Comparison of ENCODE assay signal across 8 mouse cellular contexts in the genomic region with DNA sequence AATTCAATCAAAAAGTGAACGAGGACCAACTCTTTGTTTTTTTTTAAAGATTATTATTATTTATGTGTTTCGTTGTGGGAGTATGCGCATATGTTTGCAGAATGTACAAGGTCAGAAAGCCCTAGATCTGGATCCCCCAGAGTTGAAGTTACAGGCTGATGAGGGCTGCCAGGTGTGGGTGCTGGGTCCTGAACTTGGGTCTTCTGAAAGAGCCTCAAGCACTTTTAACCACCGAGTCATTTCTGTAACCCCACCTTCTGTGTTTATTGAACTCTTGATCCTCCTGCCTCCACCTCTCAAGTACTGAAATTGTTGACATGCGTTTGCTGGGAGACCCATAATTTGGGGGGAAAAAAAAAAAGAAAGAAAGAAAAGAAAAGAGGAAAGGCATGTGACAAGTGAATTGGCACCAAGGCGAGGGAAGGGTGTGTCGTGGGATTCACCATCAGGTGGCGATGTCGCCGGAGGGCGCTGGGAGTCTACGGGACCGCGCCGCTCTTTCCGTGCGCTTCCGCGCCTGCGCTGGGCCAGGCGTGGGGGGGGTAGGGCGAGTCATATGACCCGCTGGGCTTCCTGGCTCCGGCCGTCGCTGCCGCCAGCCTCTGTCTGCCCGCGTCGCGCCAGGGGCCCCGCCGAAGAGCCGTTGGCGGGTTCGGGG. TPM values are rescaled to one million over a fixed set of nuclear protein-coding genes. Genes with fewer than 3 reads are reported as not detected.
DNase-seq lines count a peak whose midpoint lies in the region; ATAC-seq and TF ChIP-seq lines count a peak whose summit lies in the region.

Gene Arl8b, plus strand, starts transcription at position 574 of the 658 bp plus-strand sequence.

- peak; percentile 91 for TF ChIP-seq CTCF in gastrocnemius, adult 2 months (IDR thresholded peaks at IDR 0.05)
- TF ChIP-seq CTCF in hindbrain, postnatal 0 days (IDR thresholded peaks at IDR 0.05; ENCODE audit: low read depth), result peak; percentile 94
- TF ChIP-seq CTCF in left cerebral cortex, adult 2 months (IDR thresholded peaks at IDR 0.05), result peak; percentile 97

- intact Hi-C loops in gastrocnemius, adult 2 months (cut with DNase I), result loop anchor here (1.0 kb wide), 1 partner anchor 46 kb away; the partner anchor contains the start of gene Edem1
- intact Hi-C loops in left cerebral cortex, adult 2 months (cut with DNase I), result loop anchor here (2.0 kb wide), 1 partner anchor 46 kb away; the partner anchor contains the start of gene Edem1

- peak; percentile 95 for DNase-seq in WW6 (ENCODE audit: low read depth, low spot score)
- DNase-seq in cerebellum, postnatal 4 days (ENCODE audit: low spot score in 2 of 2), result peak; percentile 95 to 97
- peak; percentile 98 for DNase-seq in gastrocnemius, adult 2 months
- DNase-seq in hindbrain, postnatal 0 days (ENCODE audit: low spot score), result peak; percentile 99
- DNase-seq in left cerebral cortex, adult 2 months (ENCODE audit: extremely low spot score in 1 of 2, low spot score in 2 of 2), result peak; percentile 94 to 97
- peak; percentile 94 to 97 for DNase-seq in right cerebral cortex, adult 2 months (ENCODE audit: low spot score in 2 of 2)
- DNase-seq in urinary bladder, postnatal 14 days (ENCODE audit: low spot score), result peak; percentile 97

- peak within 1 kb of the TSS; percentile 74 for H3K4me2 ChIP-seq in hindbrain, postnatal 0 days (ENCODE audit: low read depth, low read length)

- peak within 1 kb of the TSS; percentile 98 for H3K27ac ChIP-seq in gastrocnemius, adult 2 months
- H3K27ac ChIP-seq in hindbrain, postnatal 0 days, result peak within 1 kb of the TSS; percentile 87
- H3K27ac ChIP-seq in left cerebral cortex, adult 2 months, result peak within 1 kb of the TSS; percentile 92

- no peaks in the 10 kb centered on the region for H3K27me3 ChIP-seq in hindbrain, postnatal 0 days (ENCODE audit: insufficient read depth, low read length)

- H3K4me3 ChIP-seq in gastrocnemius, adult 2 months, result peak within 1 kb of the TSS; percentile 94
- H3K4me3 ChIP-seq in hindbrain, postnatal 0 days (ENCODE audit: low read length), result peak within 1 kb of the TSS; percentile 88
- H3K4me3 ChIP-seq in left cerebral cortex, adult 2 months, result peak within 1 kb of the TSS; percentile 97

- no peaks in the 10 kb centered on the region for H3K36me3 ChIP-seq in hindbrain, postnatal 0 days (ENCODE audit: insufficient read depth, low read length)

- peaks cover 8% of the 10 kb centered on the region for H3K4me1 ChIP-seq in hindbrain, postnatal 0 days (ENCODE audit: insufficient read depth, low read length)

- peak; percentile 97 for ATAC-seq in hindbrain, postnatal 0 days
- peak; percentile 87 for ATAC-seq in megakaryocyte, adult 5-6 weeks (ENCODE audit: poor library complexity, severe bottlenecking)

- WGBS in hindbrain, postnatal 0 days, result 14% methylated on average over 27 of the region's 36 CpGs

- H3K9ac ChIP-seq in hindbrain, postnatal 0 days (replicated peaks; ENCODE audit: low read length), result peak within 1 kb of the TSS; percentile 96

- no peaks in the 10 kb centered on the region for H3K9me3 ChIP-seq in hindbrain, postnatal 0 days (ENCODE audit: low read length)

RNA-seq across cellular contexts. Expression of gene Arl8b, which starts in this region (rescaled TPM):
- total RNA-seq in gastrocnemius, adult 2 months (2021), result 100 to 1,000 TPM; 110 to 120 TPM
- total RNA-seq in hindbrain, postnatal 0 days (2014; rRNA removed), result 59.6 and 71.8 TPM in 2 replicates
- polyA plus RNA-seq in hindbrain, postnatal 0 days (2015; fragmentation: Nextera tagmentation; extraction: Ambion mirVana), result 102 and 104 TPM in 2 replicates
- total RNA-seq in left cerebral cortex, adult 2 months (2021), result 100 to 1,000 TPM; 200 to 203 TPM
- 188 and 201 TPM in 2 replicates for total RNA-seq in megakaryocyte, adult 5-6 weeks (2015)
- total RNA-seq in megakaryocyte, adult 5-6 weeks (2017), result 67.0 and 67.8 TPM in 2 replicates

Comparison
In these comparisons a context has a peak if more than half of its experiments do, and no peak if none do; other contexts are left out.
1. Peak in every context shown above with its lines: DNase-seq, ATAC-seq, H3K4me3 ChIP-seq and H3K27ac ChIP-seq.